Mouse (Mus musculus) gonadal fat pad, adult 2 months (tissue): ENCODE measurements around the gene Hunk. TPM values are rescaled to one million over a fixed set of nuclear protein-coding genes. Genes with fewer than 3 reads are reported as not detected.

ENCODE experiments used
- DNase-seq: peaks from one replicate; pipeline ENCODE4 v3.0.0-alpha.2; 2012; ENCODE audit warnings: low read depth
- polyA plus RNA-seq: library from polyadenylated mRNA; depleted of rRNA; stranded (reverse); fragments of >200 nt; gene quantifications from 2 replicates; pipeline ENCODE4 v1.2.3, GENCODE M21; 2012; rRNA removed

Hunk gene
- polyA plus RNA-seq = 2.1 and 3.2 TPM in 2 replicates

DNA sequence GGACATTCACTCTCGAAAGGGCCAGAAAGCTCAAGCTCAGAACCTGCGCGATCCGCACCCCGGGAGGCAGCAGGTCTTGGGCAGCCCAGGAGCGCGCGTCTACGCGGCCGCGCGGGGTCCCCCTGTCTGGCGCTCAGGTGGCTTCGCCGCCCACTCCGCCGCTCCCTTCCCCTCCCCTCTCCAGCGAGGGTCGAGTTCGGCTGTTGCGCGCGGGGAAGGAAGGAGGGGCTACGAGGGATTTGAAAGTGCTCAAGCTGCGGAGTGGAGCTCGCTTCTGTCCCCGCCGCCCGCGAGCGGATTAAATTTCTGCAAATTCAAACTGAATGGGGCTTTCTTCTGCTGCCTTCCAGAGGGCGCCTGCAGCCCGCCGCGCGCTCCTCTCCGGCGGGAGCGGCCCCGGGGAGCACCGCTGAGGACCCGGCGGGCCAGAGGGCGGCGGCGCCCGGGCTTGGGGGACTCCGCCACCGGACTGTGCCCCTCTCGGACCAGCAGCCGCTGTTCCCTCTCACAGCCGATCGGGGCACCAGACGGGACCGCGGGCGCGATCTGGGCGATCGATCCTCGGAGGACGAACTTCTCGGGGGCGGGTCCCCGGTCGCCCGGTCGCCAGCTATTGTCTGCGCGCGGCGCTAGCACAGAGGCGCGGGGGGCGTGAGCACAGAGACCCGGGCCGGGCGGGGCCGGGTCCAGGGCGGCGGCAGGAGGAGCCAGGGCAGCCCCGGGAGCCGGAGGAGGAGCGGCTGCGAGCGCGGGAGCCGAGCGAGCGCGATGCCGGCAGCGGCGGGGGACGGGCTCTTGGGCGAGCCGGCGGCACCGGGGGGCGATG, at the start of gene Hunk:
Hunk (plus strand) TSS at position 326 of the 826 bp plus-strand sequence.
- no peak for DNase-seq

DNA sequence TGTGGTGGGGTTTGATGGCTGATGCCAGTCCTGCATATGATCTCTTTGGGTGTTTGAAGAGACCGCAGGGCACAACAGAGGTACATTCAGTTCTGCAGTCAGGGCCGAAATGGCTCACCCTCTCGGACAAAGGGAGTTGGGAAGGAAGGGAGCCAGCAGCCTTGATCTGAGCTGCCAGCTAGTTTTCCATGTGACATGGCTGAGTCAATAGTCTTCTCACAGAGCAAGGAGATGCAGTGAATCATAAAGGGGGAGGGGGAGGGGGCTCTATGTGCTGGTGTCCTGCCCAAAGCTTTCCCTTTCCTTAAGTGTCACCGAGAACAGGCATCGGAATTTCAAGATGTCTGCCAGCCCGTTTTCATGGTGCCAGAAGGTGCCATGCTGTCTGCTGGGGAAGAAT, 46.8 kb upstream of the Hunk start:
- DNase-seq = no peak

DNA sequence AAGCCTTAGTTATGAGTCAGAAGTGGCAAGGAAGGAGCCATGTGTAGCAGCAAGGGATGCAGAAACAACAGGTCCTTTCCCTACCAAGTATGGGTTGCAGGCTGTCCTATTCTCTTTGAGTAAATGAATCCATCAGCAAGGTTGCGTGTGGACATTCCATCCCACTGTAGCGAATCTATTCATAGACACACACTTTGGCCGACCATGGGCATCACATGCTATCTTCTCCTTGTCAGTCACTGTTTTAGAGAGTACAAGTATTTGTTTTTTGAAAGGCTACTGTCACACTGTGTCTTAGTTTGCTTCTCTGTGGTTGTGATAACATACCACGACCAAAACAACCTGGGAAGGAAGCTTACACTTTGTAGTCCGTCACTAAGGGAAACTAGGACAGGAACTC, 44.7 kb upstream of the Hunk start:
- DNase-seq = no peak

DNA sequence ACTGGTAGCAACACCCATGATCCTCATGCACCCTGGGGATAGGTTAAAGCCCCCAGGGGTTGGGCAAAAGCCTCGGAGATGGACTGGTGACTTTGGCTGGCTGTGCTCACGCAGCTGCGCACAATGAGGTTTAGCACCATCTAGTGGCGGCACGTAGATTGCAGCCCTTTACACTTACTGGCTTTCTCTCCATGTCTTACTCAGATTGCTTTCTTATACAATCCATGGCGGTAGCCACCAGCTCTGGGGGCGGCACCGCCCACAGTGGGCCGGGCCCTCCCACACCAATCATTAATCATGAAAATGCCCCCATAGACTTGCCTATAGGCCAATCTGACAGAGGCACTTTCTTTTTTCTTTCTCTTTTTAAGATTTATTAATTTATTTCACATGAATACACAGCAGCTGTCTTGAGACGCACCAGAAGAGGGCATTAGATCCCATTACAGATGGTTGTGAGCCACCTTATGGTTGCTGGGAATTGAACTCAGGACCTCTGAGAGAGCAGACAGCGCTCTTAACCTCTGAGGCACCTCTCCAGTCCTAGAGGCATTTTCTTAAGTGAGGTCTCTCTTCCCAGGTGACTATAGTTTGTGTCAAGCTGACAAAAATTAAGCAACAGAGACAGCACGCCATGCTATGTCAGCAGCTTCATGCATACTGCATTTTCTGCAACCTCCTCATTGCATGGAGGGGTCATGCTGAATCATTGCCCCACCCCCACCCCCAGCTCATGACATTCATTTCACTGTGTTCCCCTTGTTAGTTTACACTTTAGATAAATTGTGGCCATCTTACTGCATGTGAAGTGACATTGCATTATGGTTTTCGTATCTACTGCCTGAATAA, 35.9 kb upstream of the Hunk start:
- DNase-seq = no peak

DNA sequence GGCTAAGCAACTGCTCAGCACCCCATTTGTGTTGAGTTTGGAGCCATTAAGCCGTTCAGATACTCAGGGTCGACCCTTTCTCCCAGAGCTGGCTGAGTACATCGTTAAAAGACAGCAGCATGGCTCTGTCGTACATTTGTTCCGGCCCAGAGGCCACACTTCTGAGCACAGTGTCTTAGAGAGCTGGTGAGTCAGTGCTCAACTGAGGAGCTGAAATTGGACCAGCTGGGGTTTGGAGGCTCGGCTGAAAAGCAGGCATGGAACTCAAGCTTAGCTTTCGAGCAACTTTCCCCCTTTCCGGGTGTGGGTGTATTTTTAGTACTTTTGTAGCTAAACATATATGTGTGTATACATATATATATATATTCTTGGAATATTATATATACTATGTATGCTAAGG, 34.1 kb upstream of the Hunk start:
- no peak for DNase-seq

DNA sequence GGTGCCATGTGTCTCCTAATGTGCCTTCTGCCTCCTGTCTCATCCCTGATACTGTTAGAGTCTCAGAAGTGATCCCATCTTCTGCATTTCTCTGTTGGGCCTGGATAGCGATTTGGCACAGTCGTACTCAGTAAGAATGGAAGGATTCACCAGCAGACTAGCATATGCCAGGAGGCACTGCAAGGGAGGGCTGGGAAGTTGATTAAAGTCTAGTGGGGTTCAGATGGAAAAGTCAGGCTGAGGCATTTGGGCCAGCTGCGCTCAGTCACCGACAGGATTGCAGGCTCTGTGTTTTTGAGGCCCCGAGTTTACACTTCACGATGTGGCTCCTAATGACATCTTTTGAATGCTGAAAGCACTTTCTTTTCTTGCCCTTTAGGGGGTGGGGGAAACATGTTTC, 33.1 kb upstream of the Hunk start:
- DNase-seq = no peak

DNA sequence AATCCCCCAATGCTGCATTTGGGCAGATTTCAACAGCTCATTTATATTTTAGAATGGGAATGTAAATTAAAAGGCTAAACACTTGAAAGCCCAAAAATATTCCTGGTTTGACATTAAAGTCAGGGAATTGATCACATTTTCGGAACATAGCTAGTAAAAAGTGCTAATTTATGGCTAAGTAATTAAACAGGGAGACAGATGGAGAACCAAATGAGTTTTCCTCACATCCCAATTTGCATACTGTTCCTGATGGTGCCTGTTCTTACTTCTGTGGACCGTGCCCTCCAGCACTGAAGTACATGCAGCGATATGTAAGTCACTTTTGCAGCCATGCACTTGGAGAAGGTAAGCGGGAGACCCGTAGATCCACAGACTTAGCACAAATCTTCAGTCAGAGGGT, 32.7 kb upstream of the Hunk start:
- DNase-seq = no peak

DNA sequence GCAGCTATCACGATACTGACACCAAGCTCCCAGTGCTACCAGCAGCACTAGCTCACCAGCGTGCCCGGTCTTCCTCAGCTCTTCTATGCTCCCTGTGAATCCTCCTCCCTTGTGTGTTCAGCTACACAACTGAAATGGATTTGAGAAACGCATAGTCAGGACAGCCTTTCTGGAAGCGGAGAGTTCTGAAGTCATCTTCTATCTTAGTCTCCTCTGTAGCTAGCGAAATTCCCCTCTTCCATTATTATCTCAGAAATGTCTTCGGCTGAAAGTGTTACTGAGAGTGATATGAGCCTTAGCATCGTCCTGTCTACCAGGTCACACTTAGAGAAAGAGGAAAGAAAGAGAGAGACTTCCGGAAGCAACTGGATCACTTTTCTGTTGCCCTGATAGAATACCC, 26.5 kb upstream of the Hunk start:
- DNase-seq = no peak

DNA sequence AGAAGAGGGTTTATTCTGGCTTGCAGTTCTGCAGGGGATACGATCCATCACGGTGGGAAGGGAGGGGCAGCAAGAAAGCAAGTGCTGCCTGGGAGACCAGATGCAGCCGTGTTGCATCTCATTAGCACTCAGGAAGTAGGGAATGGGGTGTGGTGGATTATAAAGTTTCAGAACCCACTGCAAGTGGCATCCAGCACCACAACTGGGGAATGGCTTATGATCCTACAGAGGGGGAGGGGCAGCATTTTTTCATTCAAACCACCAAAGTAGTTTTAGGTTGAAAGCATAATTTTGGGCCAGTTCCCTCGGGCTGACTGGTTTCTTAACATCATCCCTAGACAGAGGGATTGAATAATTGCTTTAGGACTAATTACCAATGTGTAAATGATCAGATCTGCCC, 26.1 kb upstream of the Hunk start:
- DNase-seq = no peak

DNA sequence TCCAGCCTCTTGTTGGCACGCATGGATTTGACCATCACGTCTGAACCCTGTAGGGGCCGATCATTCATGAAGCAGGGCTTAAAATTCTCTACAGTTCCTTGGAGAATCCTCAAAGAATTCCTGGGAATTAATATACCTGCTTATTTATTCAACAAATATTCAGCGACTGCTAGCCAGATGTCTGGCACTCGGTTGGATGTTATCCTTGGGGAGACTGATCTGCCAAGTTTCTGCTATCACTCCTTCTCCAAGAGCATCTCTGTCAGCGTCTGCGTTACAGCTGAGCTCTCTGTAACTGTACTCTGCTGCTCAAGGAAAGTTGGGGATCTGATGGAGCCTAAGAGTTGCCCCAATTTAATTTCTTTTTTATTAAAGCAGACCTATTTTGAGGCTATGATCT, 25.5 kb upstream of the Hunk start:
- DNase-seq = no peak

DNA sequence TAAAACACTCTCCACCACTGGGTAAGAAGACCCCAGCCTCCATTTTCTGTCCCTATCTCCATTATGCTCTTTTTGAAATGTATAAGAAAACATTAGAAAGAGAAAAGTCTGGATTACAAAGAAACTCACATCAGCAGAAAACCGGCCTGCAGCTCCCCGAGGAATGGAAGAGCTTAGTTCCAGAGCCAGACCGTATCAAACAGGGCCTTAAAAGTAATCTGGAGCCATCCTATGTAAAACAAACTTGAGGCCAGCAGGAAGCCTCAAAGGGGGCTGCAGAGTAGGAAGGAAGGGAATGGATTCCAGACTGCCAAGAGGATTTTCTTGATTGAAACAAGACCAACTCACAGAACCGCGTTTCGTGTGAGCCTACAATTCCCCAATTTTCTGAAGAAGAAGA, 22.9 kb upstream of the Hunk start:
- DNase-seq = no peak

DNA sequence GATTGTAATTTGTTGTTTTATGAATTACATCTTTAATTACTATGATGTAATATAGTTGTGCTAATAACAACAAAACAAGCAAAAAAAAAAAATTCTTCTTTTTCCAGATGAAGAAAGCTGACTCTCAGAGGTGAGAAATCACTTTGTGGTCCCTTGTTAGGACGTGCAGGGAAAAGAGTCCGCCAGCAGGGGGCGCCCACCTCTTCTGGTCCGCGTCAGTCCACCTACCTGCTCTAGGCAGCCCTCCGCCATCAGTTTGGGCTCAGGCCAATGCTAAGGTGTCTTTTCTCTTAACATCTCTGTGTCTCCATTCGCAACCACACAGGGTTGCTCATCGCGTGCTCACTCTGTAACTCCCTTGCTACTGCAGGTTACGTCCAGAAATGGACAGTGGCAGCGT, 5.9 kb upstream of the Hunk start:
- DNase-seq = no peak

DNA sequence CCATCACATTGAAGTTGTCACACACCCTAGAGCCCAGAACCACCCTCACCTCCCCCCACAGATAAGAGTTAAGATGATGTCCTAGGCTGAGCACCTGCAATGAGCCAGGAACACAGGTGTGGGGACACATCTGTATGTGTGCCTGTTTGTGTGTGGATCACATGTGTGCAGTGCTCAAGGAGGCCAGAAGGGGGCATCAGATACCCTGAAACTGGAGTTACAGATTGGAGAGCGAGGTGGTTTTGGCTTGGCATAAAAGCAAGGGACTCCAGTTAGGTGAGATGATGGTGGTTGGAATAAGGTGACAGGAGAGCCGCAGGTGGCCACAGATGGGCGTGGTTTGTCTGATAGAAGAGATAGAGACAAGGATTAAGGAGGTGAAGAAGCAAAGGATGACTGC, 4.2 kb upstream of the Hunk start:
- DNase-seq = no peak

DNA sequence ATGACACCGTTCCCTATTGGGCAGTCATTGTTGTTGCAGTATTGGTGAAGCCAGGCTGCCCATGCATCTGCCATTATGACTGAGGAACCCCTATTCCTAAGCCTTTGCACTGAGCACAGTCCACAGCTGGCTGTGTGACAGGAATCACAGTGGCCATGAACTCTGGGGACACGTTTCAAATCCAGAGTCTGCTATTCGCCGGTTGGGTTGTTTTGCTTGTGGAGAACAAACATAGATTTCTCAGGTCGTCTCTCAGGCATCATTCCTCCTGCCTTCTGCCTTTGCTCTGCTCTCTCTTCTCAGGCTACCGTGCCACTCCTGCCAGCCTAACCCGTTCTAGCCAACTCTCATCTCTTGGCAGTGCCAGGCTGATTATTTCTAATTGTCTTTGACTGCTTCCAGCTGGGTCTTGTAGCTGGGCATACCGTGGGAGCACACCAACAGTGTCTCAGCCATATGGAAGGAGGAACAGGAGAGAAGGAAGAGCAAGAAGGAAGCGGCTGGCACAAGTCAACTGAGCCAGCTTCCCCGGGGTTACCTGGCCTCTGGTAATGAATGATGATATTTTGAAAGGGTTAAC, 3.0 kb upstream of the Hunk start:
- DNase-seq = no peak

DNA sequence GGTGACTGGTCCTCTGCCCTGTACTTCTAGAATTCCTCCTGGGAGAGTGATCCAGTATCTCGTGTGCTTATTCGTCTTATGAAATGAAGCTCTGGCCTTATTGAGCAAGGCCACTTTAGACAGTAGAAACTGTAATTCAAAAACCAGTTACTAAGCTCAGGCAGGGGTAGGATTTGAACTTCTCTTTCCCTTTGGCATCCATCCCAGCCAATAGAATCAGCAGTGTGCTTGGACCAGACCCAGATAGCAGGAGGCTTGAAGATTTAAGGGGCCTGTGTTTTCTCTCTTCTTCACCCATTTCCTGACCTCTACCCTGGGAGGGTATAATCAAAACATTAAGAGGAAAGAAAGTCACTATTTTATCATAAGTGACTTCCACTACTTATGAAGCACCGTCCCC, 1.8 kb upstream of the Hunk start:
- DNase-seq = no peak

DNA sequence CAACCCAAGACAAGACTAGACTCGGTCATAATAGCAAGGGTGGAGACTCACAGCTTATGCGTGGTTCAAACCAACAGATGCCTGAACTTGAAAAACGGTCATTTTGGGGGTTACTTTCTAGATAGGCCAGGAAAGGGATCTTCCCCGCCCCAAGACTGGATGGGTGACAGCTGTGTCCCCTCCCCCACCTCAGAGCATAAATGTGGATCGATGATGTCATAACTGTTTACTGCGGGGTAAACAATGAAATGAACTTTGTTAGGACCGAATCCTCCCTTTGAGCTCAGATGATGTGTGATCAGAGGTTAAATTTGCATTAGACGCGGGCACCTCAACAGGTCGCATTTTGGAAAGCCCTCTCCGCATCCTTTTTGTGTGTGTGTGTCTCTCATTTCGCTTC, 967 bp upstream of the Hunk start:
- DNase-seq = no peak

DNA sequence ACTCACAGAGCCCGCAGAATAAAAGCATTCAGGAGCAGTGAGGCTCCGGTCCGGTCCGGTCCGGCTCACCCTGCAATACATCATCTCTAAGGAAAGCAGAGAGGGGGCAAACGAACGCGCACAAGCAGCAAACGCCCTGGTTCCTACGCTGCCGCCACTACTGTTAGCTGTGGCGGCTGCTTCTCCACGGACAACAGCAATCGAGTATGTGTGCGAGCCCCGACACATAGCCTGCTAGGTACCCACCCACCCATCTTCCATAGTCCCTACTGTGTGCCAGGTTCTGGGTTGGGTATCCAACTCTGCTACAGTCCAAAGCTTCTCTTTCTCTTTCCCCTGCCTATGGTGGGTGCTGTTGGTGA, 506 bp upstream of the Hunk start:
- no peak for DNase-seq

DNA sequence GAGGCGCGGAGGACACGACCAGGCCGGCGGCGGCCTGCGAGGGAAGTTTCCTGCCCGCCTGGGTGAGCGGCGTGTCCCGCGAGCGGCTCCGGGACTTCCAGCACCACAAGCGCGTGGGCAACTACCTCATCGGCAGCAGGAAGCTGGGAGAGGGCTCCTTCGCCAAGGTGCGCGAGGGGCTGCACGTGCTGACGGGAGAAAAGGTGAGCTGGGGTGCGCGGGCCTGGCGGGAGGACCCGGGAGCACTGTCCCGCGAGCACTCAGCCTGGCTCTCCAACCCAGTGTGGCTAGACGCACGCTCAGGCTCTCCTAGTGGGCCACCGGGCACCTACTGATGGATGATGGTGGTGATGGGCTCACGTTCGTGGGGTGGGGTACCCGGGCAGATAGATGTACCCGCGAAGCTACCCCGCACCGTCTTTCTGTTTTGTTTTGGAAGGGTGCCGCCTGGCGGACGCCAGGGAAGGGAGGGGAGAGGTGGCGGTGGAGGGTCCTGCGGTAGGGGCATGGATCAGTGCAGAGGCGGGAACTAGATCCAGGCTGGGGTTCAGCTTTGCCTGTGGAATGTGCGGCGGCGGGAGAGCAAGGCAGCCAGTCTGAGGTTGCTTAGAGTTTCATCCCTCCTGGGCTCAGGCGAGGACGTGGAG, 824 bp downstream of the Hunk start:
- no peak for DNase-seq

DNA sequence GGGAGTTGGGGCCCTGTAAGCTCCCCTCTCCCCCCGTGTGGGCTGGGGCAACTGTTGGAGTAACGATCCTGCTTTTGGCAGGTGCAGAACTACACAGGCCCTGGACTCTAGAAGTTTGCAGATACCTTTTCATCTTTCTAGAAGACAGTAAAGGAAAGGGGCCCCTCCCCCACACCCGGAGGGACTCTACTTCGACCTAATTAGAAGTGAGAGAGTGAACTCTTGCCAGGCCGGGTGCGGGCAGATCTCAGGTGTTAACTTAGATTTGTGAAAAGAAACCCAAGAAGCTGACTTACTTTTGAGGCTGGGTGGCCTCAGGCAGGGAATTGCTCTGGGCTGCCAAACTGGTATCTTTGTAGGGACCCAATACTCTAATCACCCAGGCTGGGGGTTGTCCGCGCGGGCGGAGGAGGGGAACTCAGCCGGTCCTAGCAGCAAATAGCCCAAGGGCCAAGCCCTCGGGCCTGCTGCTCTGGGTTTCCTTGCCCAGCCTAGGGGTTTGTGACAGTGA, 1.4 kb downstream of the Hunk start:
- no peak for DNase-seq

DNA sequence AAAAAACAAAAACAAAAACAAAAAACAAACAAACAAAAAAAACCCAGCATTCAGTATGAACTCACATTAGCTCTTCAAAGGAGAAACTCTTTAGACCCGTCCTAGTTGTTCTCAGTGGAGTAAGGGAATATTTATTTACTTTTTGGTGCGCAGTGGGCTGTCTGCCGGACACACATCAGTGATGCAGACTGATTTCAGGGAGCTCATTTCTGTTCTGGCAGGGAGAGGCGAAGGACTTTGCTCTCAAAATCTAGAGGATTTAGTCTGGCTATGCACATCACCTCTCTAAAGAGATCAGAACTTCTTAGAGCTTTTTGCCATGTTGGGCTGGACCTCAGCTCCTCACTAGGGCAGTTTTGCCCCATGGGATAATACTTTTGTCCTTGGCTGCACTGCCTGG, 2.1 kb downstream of the Hunk start:
- no peak for DNase-seq

DNA sequence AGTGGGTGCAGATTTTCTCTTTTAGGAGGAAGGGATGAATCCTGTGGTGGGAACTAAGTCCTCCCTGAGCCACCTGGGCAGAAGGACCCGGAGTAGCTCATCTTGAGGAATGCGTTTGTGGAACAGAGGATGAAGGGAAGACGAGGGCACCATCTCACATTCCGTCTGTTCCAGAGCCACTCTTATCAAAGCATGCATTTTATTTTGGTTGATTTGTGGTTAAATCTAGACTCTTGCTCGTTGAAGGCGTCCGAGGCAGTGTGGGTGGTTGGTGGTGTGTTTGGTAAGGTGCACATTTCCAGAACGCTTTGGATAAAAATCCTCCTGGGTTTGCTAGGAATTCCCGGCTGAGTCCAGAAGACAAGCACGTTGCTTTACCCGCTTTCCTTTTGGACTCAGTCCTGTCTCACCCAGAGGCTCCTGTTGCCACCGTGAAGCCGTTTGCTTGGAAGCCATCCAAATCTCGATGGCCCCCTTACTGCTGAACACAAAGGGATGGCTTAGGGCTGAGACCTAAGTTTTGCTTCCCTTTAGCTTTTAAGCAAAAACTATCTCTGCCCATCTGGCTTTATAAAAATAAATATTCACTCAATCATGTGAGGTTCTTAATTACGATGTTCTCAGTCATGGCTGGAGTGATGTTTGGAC, 3.4 kb downstream of the Hunk start:
- DNase-seq = no peak

DNA sequence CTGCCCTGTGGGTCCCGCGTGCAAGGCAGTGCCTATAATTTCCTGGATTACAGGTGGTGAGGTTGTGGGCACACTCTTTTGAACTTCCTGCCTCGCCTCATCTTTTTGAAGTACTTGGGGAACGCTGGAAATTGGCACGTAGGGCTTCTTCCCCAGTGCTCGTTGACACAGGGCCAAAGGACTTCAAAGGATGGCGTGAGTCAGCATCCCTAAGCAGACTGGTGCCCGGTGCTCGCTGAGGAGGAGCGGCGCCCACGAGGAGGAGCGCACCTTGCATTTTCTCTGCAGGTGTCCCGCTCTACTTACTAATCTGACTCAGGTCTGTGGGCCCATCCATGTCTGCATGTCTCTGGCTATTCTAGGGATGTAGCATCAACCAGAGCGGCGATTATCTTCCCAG, 4.9 kb downstream of the Hunk start:
- DNase-seq = no peak
